Mouse (Mus musculus) bone marrow macrophage, adult 2 months (primary cell): ENCODE data around the gene Rxra. TPM values are rescaled to one million over a fixed set of nuclear protein-coding genes. Genes with fewer than 3 reads are reported as not detected.

Experiments used
- H3K27ac ChIP-seq: 2 replicates; pipeline ENCODE4 v1.5.1; 2012; ENCODE audit warnings: low read depth, low read length; ENCODE audit not compliant: insufficient read depth
- H3K4me1 ChIP-seq: 2 replicates; pipeline ENCODE4 v1.6.1; 2012; ENCODE audit warnings: low read length; ENCODE audit not compliant: control insufficient read depth, insufficient read depth
- H3K4me3 ChIP-seq: 2 replicates; pipeline ENCODE4 v1.5.1; 2012; ENCODE audit warnings: mild to moderate bottlenecking, low read length, moderate library complexity; ENCODE audit not compliant: insufficient read depth
- CTCF ChIP-seq: IDR thresholded peaks from 2 replicates; pipeline ENCODE4 v1.5.1; 2012; ENCODE audit warnings: low read depth, mild to moderate bottlenecking, low read length, moderate library complexity
- POLR2A ChIP-seq: IDR thresholded peaks from 2 replicates; pipeline ENCODE4 v1.6.1; 2012; ENCODE audit warnings: mild to moderate bottlenecking, low read depth, low read length, borderline replicate concordance
- polyA plus RNA-seq: library from polyadenylated mRNA; stranded (reverse); fragments of >200 nt; gene quantifications from 2 replicates; pipeline ENCODE4 v1.2.4, GENCODE M21; 2012; ENCODE audit not compliant: missing spikeins, insufficient read depth, insufficient read length

The Rxra gene
- polyA plus RNA-seq, 1 experiment, result 39.7 TPM

GRCm38 (mm10) chr2:27716339-27716738 is 40.1 kb downstream of the Rxra start:
- TF ChIP-seq POLR2A (no peak), CTCF (no peak)
- Histone ChIP-seq H3K27ac (peak overlapping the region; percentile 93), H3K4me1 (peaks cover 87% of the 10 kb centered on the region), H3K4me3 (no peak overlapping the region)

- Histone ChIP-seq H3K27ac (no peak overlapping the region), H3K4me1 (peaks cover 69% of the 10 kb centered on the region), H3K4me3 (no peak overlapping the region)
- TF ChIP-seq CTCF (no peak), POLR2A (no peak)
Measured at GRCm38 (mm10) chr2:27718191-27718590, 42.0 kb downstream of the Rxra start.

- no peak for TF ChIP-seq CTCF
- no peak for TF ChIP-seq POLR2A
- no peak overlapping the region for H3K27ac ChIP-seq
- no peak overlapping the region for H3K4me3 ChIP-seq
- peaks cover 58% of the 10 kb centered on the region for H3K4me1 ChIP-seq
Measured at GRCm38 (mm10) chr2:27719601-27720000, 43.4 kb downstream of the Rxra start.

- Histone ChIP-seq H3K4me1 (peaks cover 58% of the 10 kb centered on the region), H3K4me3 (no peak overlapping the region), H3K27ac (no peak overlapping the region)
- TF ChIP-seq POLR2A (no peak), CTCF (no peak)
Measured at GRCm38 (mm10) chr2:27721611-27722010, 45.4 kb downstream of the Rxra start.

GRCm38 (mm10) chr2:27724729-27725316 is 48.6 kb downstream of the Rxra start:
- Histone ChIP-seq H3K4me1 (peaks cover 48% of the 10 kb centered on the region), H3K4me3 (no peak overlapping the region), H3K27ac (no peak overlapping the region)
- TF ChIP-seq POLR2A, result no peak
- no peak for TF ChIP-seq CTCF

- H3K27ac ChIP-seq, result peak overlapping the region; percentile 72
- H3K4me1 ChIP-seq, result peaks cover 55% of the 10 kb centered on the region
- no peak overlapping the region for H3K4me3 ChIP-seq
- TF ChIP-seq CTCF, result no peak
Measured at GRCm38 (mm10) chr2:27727994-27728854, 52.0 kb downstream of the Rxra start.

- no peak overlapping the region for H3K4me3 ChIP-seq
- TF ChIP-seq CTCF (no peak), POLR2A (no peak)
- no peak overlapping the region for H3K27ac ChIP-seq
- H3K4me1 ChIP-seq, result peaks cover 63% of the 10 kb centered on the region
Measured at GRCm38 (mm10) chr2:27729009-27729408, 52.8 kb downstream of the Rxra start.

GRCm38 (mm10) chr2:27730002-27730905 is 54.0 kb downstream of the Rxra start:
- Histone ChIP-seq H3K4me3 (no peak overlapping the region), H3K4me1 (peaks cover 63% of the 10 kb centered on the region), H3K27ac (no peak overlapping the region)
- TF ChIP-seq POLR2A, result no peak
- no peak for TF ChIP-seq CTCF

GRCm38 (mm10) chr2:27733021-27733420 is 56.8 kb downstream of the Rxra start:
- H3K27ac ChIP-seq, result 0 out of 2 replicates have a peak overlapping the region, but pooled peaks have one; percentile 4
- peaks cover 41% of the 10 kb centered on the region for H3K4me1 ChIP-seq
- TF ChIP-seq POLR2A, result no peak
- TF ChIP-seq CTCF, result no peak
- no peak overlapping the region for H3K4me3 ChIP-seq

- peaks cover 42% of the 10 kb centered on the region for H3K4me1 ChIP-seq
- H3K4me3 ChIP-seq, result no peak overlapping the region
- no peak overlapping the region for H3K27ac ChIP-seq
- TF ChIP-seq POLR2A (no peak), CTCF (no peak)
Measured at GRCm38 (mm10) chr2:27734328-27734727, 58.1 kb downstream of the Rxra start.
